Mouse (Mus musculus) small intestine, adult 2 months (tissue): Measurements from ENCODE around the gene App. TPM values are rescaled to one million over a fixed set of nuclear protein-coding genes. Genes with fewer than 3 reads are reported as not detected.

Source experiments
- H3K27ac ChIP-seq: fragments of 200-500 bp; 2 replicates; pipeline ENCODE4 v1.5.1; 2012; ENCODE audit warnings: low read depth, low read length, control low read depth, inconsistent platforms; ENCODE audit not compliant: insufficient read depth
- H3K27me3 ChIP-seq: fragments of 200-500 bp; 2 replicates; pipeline ENCODE4 v1.6.1; 2012; ENCODE audit warnings: mild to moderate bottlenecking, moderate library complexity, low read length, inconsistent platforms; ENCODE audit not compliant: control insufficient read depth, insufficient read depth
- H3K36me3 ChIP-seq: fragments of 200-500 bp; 2 replicates; pipeline ENCODE4 v1.6.1; 2012; ENCODE audit warnings: mild to moderate bottlenecking, low read length, control low read depth, inconsistent platforms; ENCODE audit not compliant: control insufficient read depth, insufficient read depth
- H3K4me1 ChIP-seq: fragments of 200-500 bp; 2 replicates; pipeline ENCODE4 v1.6.1; 2012; ENCODE audit warnings: low read length, inconsistent platforms, mixed read lengths; ENCODE audit not compliant: control insufficient read depth, insufficient read depth, insufficient read length
- H3K4me3 ChIP-seq: fragments of 200-500 bp; 2 replicates; pipeline ENCODE4 v1.5.1; 2012; ENCODE audit warnings: low read depth, mild to moderate bottlenecking, control low read depth, inconsistent platforms, low read length, moderate library complexity
- CTCF ChIP-seq: fragments of 200-500 bp; IDR thresholded peaks from 2 replicates; pipeline ENCODE4 v1.5.1; 2012; ENCODE audit warnings: low read depth, mild to moderate bottlenecking, control low read depth, inconsistent platforms, low read length, moderate library complexity, mixed read lengths; ENCODE audit not compliant: insufficient replicate concordance, insufficient read length; ENCODE audit errors: extremely low read depth
- POLR2A ChIP-seq: fragments of 200-500 bp; IDR thresholded peaks from 2 replicates; pipeline ENCODE4 v1.6.1; 2012; ENCODE audit warnings: low read depth, mild to moderate bottlenecking, control low read depth, inconsistent platforms, low read length, moderate library complexity
- WGBS: fragments of 180-500 bp; shearing (Covaris S2); methylation state at CpG from one replicate; pipeline ENCODE4 v1.1.7; 2018; 5-methylcytosine and 5-hydroxymethylcytosine counted together
- polyA plus RNA-seq: library from polyadenylated mRNA; depleted of rRNA; stranded (reverse); fragments of >200 nt; gene quantifications from 2 replicates; pipeline ENCODE4 v1.2.3, GENCODE M21; 2012

App gene
- polyA plus RNA-seq, 1 experiment, result 387 TPM

DNA sequence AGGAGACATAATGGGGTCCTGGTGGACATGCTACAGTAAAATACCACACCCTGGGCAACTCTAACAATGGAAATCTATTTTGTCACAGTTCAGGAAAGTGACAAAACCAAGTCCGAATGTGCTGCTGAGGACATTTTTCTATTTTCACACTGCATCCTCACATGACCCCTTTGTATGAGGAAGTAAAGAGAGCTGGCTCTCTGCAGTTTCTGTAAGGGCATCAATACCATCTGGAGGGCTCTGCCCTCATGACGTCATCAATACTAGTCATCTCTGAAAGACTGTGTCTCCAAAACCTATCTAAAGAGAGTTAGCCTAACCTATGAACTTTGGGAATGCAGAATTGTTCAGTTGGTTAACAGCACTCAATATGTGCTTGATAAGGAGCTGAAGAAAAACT is 59.6 kb downstream of the App start:
- Histone ChIP-seq H3K4me3 (no peak overlapping the region), H3K27me3 (no peaks in the 10 kb centered on the region), H3K4me1 (peaks cover 2% of the 10 kb centered on the region; the same call in 1 of the 2 replicates), H3K36me3 (no peaks in the 10 kb centered on the region; the same call in 1 of the 2 replicates), H3K27ac (no peak overlapping the region)
- TF ChIP-seq POLR2A, result no peak
- TF ChIP-seq CTCF, result no peak
- WGBS, result 66% methylated on average over 2 of the region's 2 CpGs

- WGBS, result 79% methylated on average over 2 of the region's 2 CpGs
- Histone ChIP-seq H3K4me3 (no peak overlapping the region), H3K27me3 (no peaks in the 10 kb centered on the region), H3K27ac (no peak overlapping the region), H3K36me3 (no peaks in the 10 kb centered on the region), H3K4me1 (peaks cover 2% of the 10 kb centered on the region; the same call in 1 of the 2 replicates)
- TF ChIP-seq POLR2A (no peak), CTCF (no peak)
Measured at GRCm38 (mm10) chr16:85112254-85112653, 61.3 kb downstream of the App start.

DNA sequence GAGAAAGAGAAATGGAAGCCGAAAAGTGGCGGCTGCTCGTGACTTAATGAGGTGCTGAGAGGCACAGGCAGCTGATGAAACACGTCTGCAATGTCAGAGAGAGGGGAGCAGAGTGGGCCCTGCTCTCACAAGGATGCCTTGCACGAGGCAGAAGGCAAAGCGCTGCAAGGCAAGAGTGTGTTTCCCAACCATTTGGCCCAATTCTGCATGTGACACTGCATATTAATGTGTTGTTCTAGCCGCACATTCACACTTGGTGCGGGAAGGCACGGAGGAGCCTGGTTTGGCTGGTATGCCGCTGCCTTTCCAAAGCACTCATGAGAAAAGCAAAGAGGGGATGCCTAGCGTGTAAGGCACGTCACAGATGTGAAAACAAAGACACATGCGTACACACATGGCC is 63.1 kb downstream of the App start:
- H3K27me3 ChIP-seq, result no peaks in the 10 kb centered on the region
- no peak overlapping the region for H3K27ac ChIP-seq
- 86% methylated on average over 13 of the region's 13 CpGs for WGBS
- H3K4me1 ChIP-seq, result peaks cover 2% of the 10 kb centered on the region; the same call in 1 of the 2 replicates
- H3K4me3 ChIP-seq, result no peak overlapping the region
- TF ChIP-seq CTCF, result no peak
- TF ChIP-seq POLR2A, result no peak
- H3K36me3 ChIP-seq, result no peaks in the 10 kb centered on the region

DNA sequence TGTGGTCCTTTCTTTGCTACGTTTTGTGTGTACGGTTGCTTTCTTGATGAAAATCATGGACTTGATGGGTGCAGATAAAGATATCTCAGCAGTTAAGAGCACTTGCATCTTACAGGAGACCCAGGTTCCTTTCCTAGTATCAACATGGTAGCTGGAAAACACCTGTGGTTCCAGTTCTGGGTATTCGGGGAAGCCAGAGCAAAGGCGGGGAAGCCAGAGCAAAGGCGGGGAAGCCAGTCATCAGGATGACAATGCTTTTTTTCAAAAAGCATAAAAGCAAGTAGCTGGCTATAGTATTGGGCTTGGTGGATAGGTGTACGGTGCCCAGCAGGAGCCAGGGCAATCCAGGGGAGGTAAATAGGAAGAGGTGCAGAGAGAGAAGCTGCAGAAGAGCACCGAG is 65.1 kb downstream of the App start:
- 86% methylated on average over 7 of the region's 7 CpGs for WGBS
- no peak for TF ChIP-seq POLR2A
- TF ChIP-seq CTCF, result no peak
- no peak overlapping the region for H3K27ac ChIP-seq
- no peak overlapping the region for H3K4me3 ChIP-seq
- H3K4me1 ChIP-seq, result no peaks in the 10 kb centered on the region
- H3K36me3 ChIP-seq, result no peaks in the 10 kb centered on the region
- H3K27me3 ChIP-seq, result no peaks in the 10 kb centered on the region

DNA sequence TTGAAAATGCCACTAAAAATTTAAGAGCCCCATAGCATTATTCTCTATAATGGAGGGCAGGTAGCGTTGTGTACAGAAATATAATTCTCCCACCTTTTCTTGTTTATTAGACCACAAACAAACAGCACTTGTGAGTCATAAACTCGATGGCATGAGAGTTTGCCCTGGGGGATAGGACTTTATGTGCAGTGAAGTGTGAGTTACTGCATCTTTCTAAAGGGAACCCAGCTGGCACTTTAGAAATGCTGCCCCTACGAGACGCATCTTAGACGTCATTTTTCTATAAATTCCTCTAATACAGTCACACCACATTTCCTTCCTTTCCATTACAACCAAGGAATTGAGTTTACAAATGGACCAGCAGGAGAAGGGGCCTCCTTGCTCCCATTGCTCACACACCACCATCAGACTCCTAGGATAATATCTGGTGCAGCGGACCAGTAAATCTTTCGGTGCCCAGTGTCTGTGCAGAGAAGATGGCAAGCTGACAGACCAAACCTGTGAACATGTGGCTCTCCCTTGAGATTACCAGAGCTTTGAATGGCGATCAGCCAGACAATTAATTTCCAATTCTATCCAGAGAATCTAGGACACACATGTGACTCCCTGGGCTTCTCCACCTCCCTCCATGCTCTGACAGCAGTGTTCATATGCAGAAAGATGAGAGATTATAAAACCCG is 66.8 kb downstream of the App start:
- 80% methylated on average over 9 of the region's 9 CpGs for WGBS
- Histone ChIP-seq H3K4me3 (no peak overlapping the region), H3K36me3 (peaks cover 8% of the 10 kb centered on the region), H3K4me1 (0 out of 2 replicates have a peak, but pooled peaks cover 3% of the 10 kb centered on the region), H3K27ac (no peak overlapping the region), H3K27me3 (no peaks in the 10 kb centered on the region)
- no peak for TF ChIP-seq CTCF
- TF ChIP-seq POLR2A, result no peak

DNA sequence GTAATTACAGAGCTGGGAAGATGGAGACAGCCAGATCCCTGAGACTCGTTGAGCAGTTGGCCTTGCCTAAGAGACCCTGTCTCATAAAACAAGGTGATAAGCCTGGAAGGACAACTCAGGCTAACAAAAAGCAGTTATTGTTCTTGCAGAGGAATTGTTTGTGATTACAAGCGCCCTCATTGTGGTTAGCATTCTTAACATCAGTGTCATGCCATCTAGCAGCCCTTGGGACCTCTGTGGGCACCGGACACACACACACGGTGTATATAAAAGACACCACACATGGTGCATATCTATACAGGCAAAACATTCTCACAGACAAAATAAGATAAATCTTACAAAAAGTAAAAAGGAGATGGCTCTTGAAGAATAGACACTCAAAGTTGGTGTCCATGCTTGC is 68.0 kb downstream of the App start:
- Histone ChIP-seq H3K4me3 (no peak overlapping the region), H3K27ac (no peak overlapping the region), H3K4me1 (0 out of 2 replicates have a peak, but pooled peaks cover 3% of the 10 kb centered on the region), H3K36me3 (peaks cover 16% of the 10 kb centered on the region), H3K27me3 (no peaks in the 10 kb centered on the region)
- WGBS, result 71% methylated on average over 4 of the region's 4 CpGs
- TF ChIP-seq POLR2A (no peak), CTCF (no peak)

GRCm38 (mm10) chr16:85103116-85103787 is 70.3 kb downstream of the App start:
- 85% methylated on average over 13 of the region's 13 CpGs for WGBS
- no peak overlapping the region for H3K27ac ChIP-seq
- H3K36me3 ChIP-seq, result peaks cover 21% of the 10 kb centered on the region
- no peak overlapping the region for H3K4me3 ChIP-seq
- TF ChIP-seq POLR2A, result no peak
- TF ChIP-seq CTCF, result no peak
- H3K4me1 ChIP-seq, result 0 out of 2 replicates have a peak, but pooled peaks cover 3% of the 10 kb centered on the region
- no peaks in the 10 kb centered on the region for H3K27me3 ChIP-seq
